Mouse (Mus musculus) liver, postnatal 0 days (tissue): ENCODE results near the gene Clmn.

ENCODE experiments used
- CTCF ChIP-seq: sonication (generic); IDR thresholded peaks from 2 replicates; pipeline ENCODE4 v1.5.1; 2016; ENCODE audit warnings: antibody characterized with exemption, low read depth
- EP300 ChIP-seq: IDR thresholded peaks from 2 replicates; pipeline ENCODE4 v1.6.1; 2016; ENCODE audit warnings: antibody characterized with exemption, low read depth, mild to moderate bottlenecking

DNA sequence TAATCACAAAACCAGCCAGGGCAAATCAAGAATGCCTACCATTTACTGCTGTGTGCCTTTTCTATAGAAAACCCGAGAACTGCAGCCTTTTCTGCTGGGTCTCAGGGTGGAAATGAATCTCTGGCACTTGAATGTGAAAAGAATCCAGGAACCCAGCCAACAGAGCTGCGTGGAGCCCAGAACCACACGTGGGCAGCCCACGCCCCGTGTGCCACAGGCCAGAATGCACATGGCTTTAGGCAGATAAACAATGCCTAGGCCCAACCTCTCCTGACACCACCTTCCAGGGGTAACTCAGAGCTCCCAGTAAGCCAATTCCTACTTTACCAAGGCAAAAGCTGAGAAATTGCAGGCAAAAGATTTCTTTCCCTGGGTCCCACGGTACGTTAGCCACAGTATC, 5.7 kb downstream of the Clmn start:
- no peak for TF ChIP-seq CTCF
- no peak for TF ChIP-seq EP300
